Mouse (Mus musculus): ENCODE results near the gene Uimc1. TPM values are rescaled to one million over a fixed set of nuclear protein-coding genes. Genes with fewer than 3 reads are reported as not detected.

Uimc1 gene
- 23.2 and 26.3 TPM in 2 replicates for polyA plus RNA-seq (2015; fragmentation: Nextera tagmentation; extraction: Ambion mirVana)

- Histone ChIP-seq H3K9ac (peak within 1 kb of the TSS; percentile 94), H3K27me3 (no peaks in the 10 kb centered on the region), H3K4me1 (peaks cover 7% of the 10 kb centered on the region), H3K4me2 (peak within 1 kb of the TSS; percentile 66), H3K4me3 (peak within 1 kb of the TSS; percentile 95), H3K27ac (peak within 1 kb of the TSS; percentile 97), H3K9me3 (no peaks in the 10 kb centered on the region), H3K36me3 (no peaks in the 10 kb centered on the region)
- peak; percentile 93 for ATAC-seq (ENCODE audit: borderline replicate concordance, extremely low read depth, low FRiP score, low TSS enrichment)
- WGBS, result under 1% methylated on average over 67 of the region's 81 CpGs
These were observed at the start of gene Uimc1 for GRCm38 (mm10) chr13:55099726-55100478. Gene Uimc1 (minus strand): TSS chr13:55100300.

DNA sequence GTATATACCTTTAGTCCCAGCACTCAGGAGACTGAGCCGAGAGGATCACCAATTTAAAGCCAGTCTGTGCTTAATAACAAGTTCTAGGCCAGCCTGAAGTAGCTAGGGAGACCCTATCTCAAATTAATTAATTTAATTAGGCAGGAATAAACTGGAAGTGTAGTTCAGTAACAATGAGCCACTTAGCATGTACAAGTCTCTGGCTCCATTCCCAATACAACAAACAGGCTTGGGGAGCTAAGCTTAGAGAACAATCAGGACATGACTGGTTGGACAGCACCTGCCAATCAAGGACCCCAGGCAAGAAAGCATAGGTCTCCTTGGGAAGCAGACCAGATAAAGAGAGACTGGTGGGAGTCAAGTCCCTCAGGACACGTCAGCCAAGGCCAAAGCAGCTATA lies 40.2 kb upstream of the Uimc1 start:
- no peak for ATAC-seq (ENCODE audit: borderline replicate concordance, extremely low read depth, low FRiP score, low TSS enrichment)
- 60% methylated on average over 2 of the region's 2 CpGs for WGBS
- Histone ChIP-seq H3K9me3 (no peaks in the 10 kb centered on the region), H3K27ac (no peak overlapping the region), H3K4me1 (peaks cover 3% of the 10 kb centered on the region; the same call in 1 of the 2 replicates), H3K27me3 (no peaks in the 10 kb centered on the region), H3K4me3 (no peak overlapping the region), H3K4me2 (no peak overlapping the region), H3K9ac (no peak overlapping the region), H3K36me3 (no peaks in the 10 kb centered on the region)

- Histone ChIP-seq H3K4me2 (no peak overlapping the region), H3K9me3 (no peaks in the 10 kb centered on the region), H3K27ac (no peak overlapping the region), H3K27me3 (no peaks in the 10 kb centered on the region), H3K4me3 (no peak overlapping the region), H3K36me3 (peaks cover 19% of the 10 kb centered on the region), H3K9ac (no peak overlapping the region), H3K4me1 (peaks cover 3% of the 10 kb centered on the region; the same call in 1 of the 2 replicates)
- no peak for ATAC-seq (ENCODE audit: borderline replicate concordance, extremely low read depth, low FRiP score, low TSS enrichment)
- under 1% methylated on average over 5 of the region's 5 CpGs for WGBS
These were observed 35.3 kb upstream of the Uimc1 start for GRCm38 (mm10) chr13:55135382-55135781.

DNA sequence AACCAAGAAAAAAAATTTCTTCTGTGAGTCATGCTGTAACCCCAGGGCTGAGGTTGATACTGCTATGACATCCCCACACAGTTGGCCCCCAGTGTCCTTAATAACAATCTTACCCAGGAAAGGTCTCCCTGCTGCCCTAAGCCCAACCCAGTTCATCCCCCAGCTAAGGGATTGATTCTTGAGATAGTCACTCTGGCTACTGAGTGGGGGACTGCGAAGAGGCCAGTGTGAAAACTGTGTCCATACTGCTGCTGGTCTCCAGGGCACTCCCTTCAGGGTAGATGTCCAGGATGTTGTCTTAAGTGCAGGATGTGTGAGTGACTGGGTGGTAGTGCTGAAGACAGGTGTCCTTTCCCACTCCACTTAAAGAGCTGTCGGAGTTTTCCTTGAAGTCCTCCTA lies 33.3 kb upstream of the Uimc1 start, which contains the start of gene Gm17617:
Gene Gm17617 (minus strand): TSS at position 101 of the 400 bp plus-strand sequence.
- WGBS, result 95% methylated on average over 2 of the region's 2 CpGs
- peaks cover 23% of the 10 kb centered on the region for H3K36me3 ChIP-seq

DNA sequence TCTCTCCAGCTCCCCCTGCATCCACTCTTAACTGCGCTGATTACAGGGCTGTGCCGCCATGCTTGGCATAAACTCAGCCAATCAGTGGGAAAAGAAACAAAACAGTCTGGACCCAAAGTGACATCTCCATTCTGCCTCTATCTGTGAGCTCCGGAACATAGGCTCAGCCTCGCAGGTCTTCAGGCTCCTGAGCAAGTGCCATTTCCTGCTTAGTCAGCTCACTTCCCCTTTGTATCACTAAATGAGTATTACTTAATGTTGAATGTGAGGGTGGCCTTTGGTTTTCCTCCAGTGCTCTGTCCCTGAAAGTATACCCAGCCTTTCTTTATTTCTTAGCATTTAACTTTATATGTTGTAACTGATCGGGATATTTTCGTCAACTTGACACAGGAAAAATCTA lies 24.8 kb upstream of the Uimc1 start:
- Histone ChIP-seq H3K4me1 (no peaks in the 10 kb centered on the region), H3K27me3 (no peaks in the 10 kb centered on the region), H3K4me2 (no peak overlapping the region), H3K4me3 (no peak overlapping the region), H3K9me3 (no peaks in the 10 kb centered on the region), H3K36me3 (peaks cover 52% of the 10 kb centered on the region), H3K9ac (no peak overlapping the region), H3K27ac (no peak overlapping the region)
- 82% methylated on average over 6 of the region's 6 CpGs for WGBS
- no peak for ATAC-seq (ENCODE audit: borderline replicate concordance, extremely low read depth, low FRiP score, low TSS enrichment)

More for the DNA sequence above, 33.3 kb upstream of the Uimc1 start, which contains the start of gene Gm17617:
- no peak for ATAC-seq (ENCODE audit: borderline replicate concordance, extremely low read depth, low FRiP score, low TSS enrichment)
- no peak within 1 kb of the TSS for H3K4me3 ChIP-seq
- H3K27me3 ChIP-seq, result no peaks in the 10 kb centered on the region
- H3K9me3 ChIP-seq, result no peaks in the 10 kb centered on the region
- peaks cover 3% of the 10 kb centered on the region; the same call in 1 of the 2 replicates for H3K4me1 ChIP-seq
- no peak within 1 kb of the TSS for H3K4me2 ChIP-seq
- H3K27ac ChIP-seq, result no peak within 1 kb of the TSS
- H3K9ac ChIP-seq, result no peak within 1 kb of the TSS

- Histone ChIP-seq H3K27ac (no peak overlapping the region), H3K9me3 (no peaks in the 10 kb centered on the region), H3K9ac (no peak overlapping the region), H3K27me3 (no peaks in the 10 kb centered on the region), H3K4me2 (no peak overlapping the region), H3K4me1 (no peaks in the 10 kb centered on the region), H3K4me3 (no peak overlapping the region), H3K36me3 (peaks cover 53% of the 10 kb centered on the region)
- 79% methylated on average over 6 of the region's 6 CpGs for WGBS
- no peak for ATAC-seq (ENCODE audit: borderline replicate concordance, extremely low read depth, low FRiP score, low TSS enrichment)
These were observed 14.3 kb upstream of the Uimc1 start for GRCm38 (mm10) chr13:55114375-55114774.

DNA sequence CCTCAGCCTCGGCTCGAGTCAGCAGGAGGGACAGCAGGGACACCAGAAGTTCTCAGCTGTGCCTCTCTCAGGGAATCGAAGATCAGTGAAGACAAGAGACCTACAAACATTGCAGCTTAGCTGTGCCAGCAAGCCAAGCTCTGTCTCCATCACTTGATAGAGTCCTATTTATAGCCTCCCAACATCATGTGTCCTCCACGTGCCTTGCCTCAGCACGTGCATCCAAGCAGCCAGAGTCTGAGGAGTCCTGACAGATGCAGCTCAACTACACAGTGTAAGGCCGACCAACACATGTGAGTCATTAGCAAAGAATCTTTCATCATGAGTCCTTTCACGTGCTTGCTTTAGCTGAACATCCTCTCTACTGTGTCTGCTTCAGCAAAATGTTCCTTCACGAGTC lies 7.6 kb upstream of the Uimc1 start:
- no peak for ATAC-seq (ENCODE audit: borderline replicate concordance, extremely low read depth, low FRiP score, low TSS enrichment)
- 80% methylated on average over 8 of the region's 8 CpGs for WGBS
- H3K4me1 ChIP-seq, result peaks cover 12% of the 10 kb centered on the region
- no peak overlapping the region for H3K4me3 ChIP-seq
- H3K9ac ChIP-seq, result no peak overlapping the region
- no peaks in the 10 kb centered on the region for H3K27me3 ChIP-seq
- peaks cover 9% of the 10 kb centered on the region; the same call in 1 of the 2 replicates for H3K36me3 ChIP-seq
- H3K9me3 ChIP-seq, result no peaks in the 10 kb centered on the region
- no peak overlapping the region for H3K4me2 ChIP-seq
- no peak overlapping the region for H3K27ac ChIP-seq

- no peak overlapping the region for H3K9ac ChIP-seq
- no peak overlapping the region for H3K4me3 ChIP-seq
- peaks cover 12% of the 10 kb centered on the region for H3K4me1 ChIP-seq
- no peak for ATAC-seq (ENCODE audit: borderline replicate concordance, extremely low read depth, low FRiP score, low TSS enrichment)
- H3K36me3 ChIP-seq, result peaks cover 9% of the 10 kb centered on the region; the same call in 1 of the 2 replicates
- WGBS, result 86% methylated on average over 4 of the region's 4 CpGs
- no peak overlapping the region for H3K4me2 ChIP-seq
- no peak overlapping the region for H3K27ac ChIP-seq
- H3K27me3 ChIP-seq, result no peaks in the 10 kb centered on the region
- H3K9me3 ChIP-seq, result no peaks in the 10 kb centered on the region
These were observed 7.0 kb upstream of the Uimc1 start for GRCm38 (mm10) chr13:55107116-55107515.

DNA sequence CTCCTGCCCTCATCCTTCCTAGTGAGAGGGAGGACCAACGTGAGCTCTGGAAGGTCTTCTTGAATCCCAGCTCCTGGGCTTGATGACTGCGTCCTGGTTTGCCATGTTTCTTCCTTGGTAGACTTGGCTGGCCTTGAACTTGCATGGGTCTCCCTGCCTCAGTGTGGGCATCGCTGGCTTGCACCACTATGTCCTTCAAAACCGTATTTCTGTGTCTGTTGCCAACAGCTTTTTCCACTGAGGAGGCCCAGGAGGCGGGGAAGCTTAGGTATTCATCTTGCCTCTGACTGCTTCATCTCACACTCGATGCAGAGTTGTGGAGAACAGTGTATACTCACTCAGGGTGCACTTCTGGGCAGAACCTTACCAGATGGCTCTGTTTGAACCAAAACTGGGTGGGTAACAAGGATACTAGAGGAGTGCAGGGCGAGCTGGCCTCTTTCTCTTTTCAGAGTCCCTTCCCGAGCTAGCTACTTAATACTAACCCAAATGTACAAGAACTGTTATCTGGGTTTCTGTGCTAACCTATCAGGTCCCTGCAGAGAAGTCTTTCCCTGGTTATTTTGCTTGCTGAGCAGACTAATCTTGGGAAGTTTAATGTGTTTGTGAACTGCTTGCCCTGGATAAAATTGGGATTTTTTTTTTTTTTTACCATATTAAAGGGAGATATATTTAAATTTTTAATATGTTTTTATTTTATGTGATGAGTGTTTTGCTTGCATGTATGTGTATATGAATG lies 6.0 kb upstream of the Uimc1 start:
- H3K9me3 ChIP-seq, result no peaks in the 10 kb centered on the region
- no peak for ATAC-seq (ENCODE audit: borderline replicate concordance, extremely low read depth, low FRiP score, low TSS enrichment)
- peaks cover 9% of the 10 kb centered on the region; the same call in 1 of the 2 replicates for H3K36me3 ChIP-seq
- peak overlapping the region; percentile 66 for H3K4me2 ChIP-seq
- WGBS, result 12% methylated on average over 8 of the region's 8 CpGs
- H3K27me3 ChIP-seq, result no peaks in the 10 kb centered on the region
- peak overlapping the region; percentile 81 for H3K27ac ChIP-seq
- H3K4me1 ChIP-seq, result peaks cover 12% of the 10 kb centered on the region
- H3K9ac ChIP-seq, result peak overlapping the region; percentile 74
- peak overlapping the region; percentile 87 for H3K4me3 ChIP-seq

DNA sequence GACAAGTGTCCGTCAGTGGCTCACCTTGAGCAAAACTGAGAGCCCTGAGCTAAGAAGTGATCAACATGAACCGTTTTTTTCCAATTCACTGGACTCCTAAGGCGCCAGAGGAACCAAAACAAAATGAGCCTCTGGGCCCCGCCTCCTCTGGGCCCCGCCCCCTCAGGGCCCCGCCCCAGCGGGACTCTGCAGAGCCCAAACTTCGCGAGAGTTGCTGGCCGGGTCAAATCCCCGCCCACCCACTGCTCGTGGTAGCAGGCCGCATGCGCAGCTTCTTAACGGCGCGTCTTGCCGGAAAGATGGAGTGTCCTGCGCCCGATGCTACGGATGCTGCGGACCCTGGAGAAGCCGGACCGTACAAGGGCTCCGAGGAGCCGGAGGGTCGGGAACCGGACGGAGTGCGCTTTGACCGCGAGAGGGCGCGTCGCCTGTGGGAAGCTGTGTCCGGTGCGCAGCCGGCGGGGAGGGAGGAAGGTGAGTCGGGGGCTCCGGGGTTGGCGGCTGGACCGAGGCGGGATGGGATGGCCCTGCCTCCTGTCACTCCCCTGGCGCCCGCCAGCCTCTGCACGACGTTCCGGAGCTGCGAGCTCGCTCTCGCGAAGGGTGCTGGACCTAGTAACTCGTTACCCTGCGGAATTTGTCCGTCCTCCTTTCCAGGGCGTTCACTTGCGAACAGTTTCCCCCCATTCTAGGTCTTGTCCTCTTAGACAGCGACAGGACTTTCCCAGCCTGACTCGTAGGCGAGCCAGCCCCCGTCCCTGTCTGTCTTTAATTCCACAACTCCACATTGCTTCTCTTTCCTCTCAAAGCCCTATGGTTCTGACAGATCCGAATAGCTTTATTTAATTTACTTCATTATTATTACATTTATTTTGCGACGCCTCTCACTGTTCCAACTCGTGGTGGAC lies 5.2 kb upstream of the Uimc1 start, which contains the start of gene Zfp346:
Gene Zfp346 (plus strand): TSS at position 267 of the 908 bp plus-strand sequence.
- ATAC-seq (ENCODE audit: borderline replicate concordance, extremely low read depth, low FRiP score, low TSS enrichment), result peak; percentile 95
- under 1% methylated on average over 66 of the region's 66 CpGs for WGBS
- Histone ChIP-seq H3K4me2 (peak within 1 kb of the TSS; percentile 66), H3K27ac (peak within 1 kb of the TSS; percentile 81), H3K27me3 (no peaks in the 10 kb centered on the region), H3K36me3 (peaks cover 9% of the 10 kb centered on the region; the same call in 1 of the 2 replicates), H3K9ac (peak within 1 kb of the TSS; percentile 74), H3K4me1 (peaks cover 12% of the 10 kb centered on the region), H3K4me3 (peak within 1 kb of the TSS; percentile 87), H3K9me3 (no peaks in the 10 kb centered on the region)

DNA sequence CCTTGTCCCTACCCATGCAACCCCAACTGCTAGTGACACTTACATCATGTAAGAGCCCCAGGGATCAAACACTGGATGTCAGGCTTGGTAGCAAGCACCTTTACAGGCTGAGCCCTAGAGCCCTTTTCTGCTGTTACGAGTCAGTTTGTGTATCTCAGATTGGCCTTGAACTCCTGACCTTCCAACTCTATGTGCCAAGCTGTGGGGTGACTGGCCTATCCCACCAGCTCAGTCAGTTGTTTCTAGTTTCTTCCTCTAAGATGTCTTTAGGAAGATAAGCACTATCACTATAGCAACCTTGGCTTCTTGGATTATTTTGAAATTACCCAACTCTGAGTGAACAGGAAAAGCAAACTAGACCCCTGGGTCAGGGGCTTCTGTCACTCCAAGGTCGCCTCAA lies 3.3 kb upstream of the Uimc1 start:
- Histone ChIP-seq H3K4me1 (peaks cover 19% of the 10 kb centered on the region), H3K4me3 (no peak overlapping the region), H3K36me3 (peaks cover 4% of the 10 kb centered on the region; the same call in 1 of the 2 replicates), H3K4me2 (no peak overlapping the region), H3K9me3 (no peaks in the 10 kb centered on the region), H3K27ac (no peak overlapping the region), H3K27me3 (no peaks in the 10 kb centered on the region), H3K9ac (no peak overlapping the region)
- 36% methylated on average over 2 of the region's 2 CpGs for WGBS
- ATAC-seq (ENCODE audit: borderline replicate concordance, extremely low read depth, low FRiP score, low TSS enrichment), result no peak

All from lung, embryonic 15.5 days (tissue).